Mouse (Mus musculus) monocyte, adult 59 days (primary cell): ENCODE results near the gene Ssxb9. TPM values are rescaled to one million over a fixed set of nuclear protein-coding genes. Genes with fewer than 3 reads are reported as not detected.

ENCODE experiments used
- total RNA-seq, 2 experiments: library from RNA; stranded (reverse); gene quantifications; one replicate each; pipeline ENCODE4 v1.2.4; 2023

Ssxb9 gene
- not detected for total RNA-seq

GRCm38 (mm10) chrX:8366678-8367077 lies at the start of gene Ssxb9:
Gene Ssxb9 (plus strand): TSS chrX:8366978.

DNA sequence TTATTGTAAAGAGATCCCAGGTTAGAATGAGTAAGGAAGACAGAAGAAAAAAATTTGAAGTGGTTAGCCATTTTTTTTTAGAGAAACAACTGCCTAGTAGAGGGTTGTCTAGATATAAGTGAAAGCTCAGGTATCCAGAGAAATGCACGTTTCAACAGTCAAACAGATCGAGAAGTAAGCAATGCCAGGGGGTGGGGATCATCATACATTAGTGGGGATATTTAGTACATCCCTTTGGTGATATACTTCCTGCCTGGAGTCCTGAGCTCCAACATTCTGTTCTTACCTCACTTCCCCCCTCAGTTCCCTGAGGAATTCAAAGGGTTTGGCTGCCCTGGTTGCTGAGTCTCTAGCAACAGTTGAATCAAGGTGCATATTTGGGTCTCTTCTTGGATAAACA lies 39.7 kb upstream of the Ssxb9 start, which contains the start of gene Ssxb10:
Ssxb10 (plus strand) TSS at position 301 of the 400 bp plus-strand sequence.

GRCm38 (mm10) chrX:8413005-8413404 lies 46.2 kb downstream of the Ssxb9 start, which contains the start of gene Ssxb1:
Gene Ssxb1 (plus strand): TSS chrX:8413305.

Other genes with a start within 250 kb of the Ssxb9 start
- gene Wdr13, start 234.1 kb upstream of the Ssxb9 start, total RNA-seq, result 10 to 100 TPM; 72.2 to 76.7 TPM
- gene Rbm3, start 221.1 kb upstream of the Ssxb9 start, total RNA-seq, result 100 to 1,000 TPM; 328 to 382 TPM
- 1 to 10 TPM; 6.5 to 8.6 TPM for gene Tbc1d25, start 190.8 kb upstream of the Ssxb9 start, total RNA-seq
- gene Ebp, start 173.5 kb upstream of the Ssxb9 start, total RNA-seq, result 10 to 100 TPM; 57.5 to 62.4 TPM
- 1 to 10 TPM; 2.1 to 3.1 TPM for gene Porcn, start 160.5 kb upstream of the Ssxb9 start, total RNA-seq
- gene Ftsj1, start 114.6 kb upstream of the Ssxb9 start, total RNA-seq, result 10 to 100 TPM in 1 of 2 experiments, 1 to 10 TPM in 1; 9.3 to 11.7 TPM
- not detected for gene Slc38a5, start 95.8 kb upstream of the Ssxb9 start, total RNA-seq
- gene Ssxb10, start 39.6 kb upstream of the Ssxb9 start, total RNA-seq, result not detected
- gene Ssxb1, start 46.3 kb downstream of the Ssxb9 start, total RNA-seq, result not detected
- not detected for gene Ssxb2, start 94.7 kb downstream of the Ssxb9 start, total RNA-seq
- not detected for gene Gm14459, start 158.0 kb downstream of the Ssxb9 start, total RNA-seq
- gene Ssxb6, start 181.3 kb downstream of the Ssxb9 start, total RNA-seq, result not detected
- gene Ssxb3, start 224.8 kb downstream of the Ssxb9 start, total RNA-seq, result not detected